Mouse (Mus musculus): ENCODE data around the gene Fam149a.

Gene Fam149a

DNA sequence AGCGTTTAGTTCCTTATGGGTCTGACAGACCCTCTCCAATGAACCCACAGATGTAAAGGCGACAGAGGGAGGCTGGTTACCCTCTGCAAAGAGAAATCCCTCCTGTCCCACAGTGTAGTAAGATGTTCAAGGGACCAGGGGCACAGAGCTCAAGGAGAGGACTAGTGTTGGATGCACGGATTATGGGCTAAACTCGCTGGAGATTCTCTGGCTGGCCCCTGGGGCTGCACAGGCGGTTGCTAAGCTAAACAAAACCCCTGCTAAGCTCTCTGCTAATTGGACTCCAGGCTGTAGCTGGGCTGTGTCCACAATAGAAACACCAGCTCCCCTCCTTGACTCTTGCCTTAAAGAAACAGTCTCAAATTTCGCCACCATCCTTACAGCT lies at the start of gene Fam149a:
Fam149a (minus strand) TSS at position 329 of the 385 bp plus-strand sequence.
- DNase-seq (ENCODE audit: low spot score): no peak

DNA sequence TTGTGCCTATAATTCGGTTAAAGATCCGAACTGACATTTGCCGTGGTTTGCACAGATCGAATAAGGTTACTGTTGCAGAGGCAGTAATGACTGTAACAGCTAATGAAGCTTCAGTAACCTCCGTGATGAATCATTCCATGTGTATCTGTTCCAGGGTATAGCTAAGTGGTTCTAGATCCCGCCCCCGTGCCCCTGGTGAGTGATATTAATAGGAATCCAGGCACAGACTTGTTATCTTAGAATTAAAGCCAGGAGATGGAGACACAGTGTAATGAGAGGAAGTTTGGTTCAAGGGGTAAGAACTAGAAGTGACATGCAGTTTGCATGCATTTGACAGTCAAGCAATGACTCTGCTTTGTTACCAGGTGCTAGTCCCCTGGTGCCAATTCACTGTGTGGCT lies 38.1 kb upstream of the Fam149a start:
- no peak for DNase-seq (ENCODE audit: low spot score)

DNA sequence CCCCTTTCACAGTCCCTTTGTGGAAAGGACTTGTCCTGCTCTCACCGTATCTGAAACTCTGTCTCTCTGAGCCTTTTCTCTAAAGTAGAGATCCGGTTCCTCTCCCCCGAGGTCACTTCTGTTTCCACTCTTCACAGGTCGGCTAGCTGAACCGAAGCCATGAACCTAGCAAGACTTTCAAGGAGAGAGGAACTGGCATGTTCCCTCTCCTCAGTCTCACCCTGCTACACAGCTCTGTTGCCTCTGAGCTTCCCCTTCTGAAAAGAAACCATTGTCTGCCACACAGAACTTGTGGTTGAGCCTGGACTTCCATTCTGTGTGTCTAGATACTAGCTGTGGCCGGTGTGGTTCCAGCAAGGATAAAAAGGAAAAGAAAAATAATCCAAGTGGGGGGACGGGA lies 32.9 kb upstream of the Fam149a start:
- DNase-seq (ENCODE audit: low spot score): no peak

GRCm38 (mm10) chr8:45410882-45411281 lies 28.8 kb upstream of the Fam149a start, which contains the start of gene Tlr3:
Tlr3 (minus strand) TSS chr8:45411080.
- no peak for DNase-seq (ENCODE audit: low spot score)

GRCm38 (mm10) chr8:45410146-45410880 lies 28.2 kb upstream of the Fam149a start:
- DNase-seq (ENCODE audit: low spot score): peak; percentile 78

- peak; percentile 17 for DNase-seq (ENCODE audit: low spot score)
Measured at GRCm38 (mm10) chr8:45409702-45410101, 27.6 kb upstream of the Fam149a start.

DNA sequence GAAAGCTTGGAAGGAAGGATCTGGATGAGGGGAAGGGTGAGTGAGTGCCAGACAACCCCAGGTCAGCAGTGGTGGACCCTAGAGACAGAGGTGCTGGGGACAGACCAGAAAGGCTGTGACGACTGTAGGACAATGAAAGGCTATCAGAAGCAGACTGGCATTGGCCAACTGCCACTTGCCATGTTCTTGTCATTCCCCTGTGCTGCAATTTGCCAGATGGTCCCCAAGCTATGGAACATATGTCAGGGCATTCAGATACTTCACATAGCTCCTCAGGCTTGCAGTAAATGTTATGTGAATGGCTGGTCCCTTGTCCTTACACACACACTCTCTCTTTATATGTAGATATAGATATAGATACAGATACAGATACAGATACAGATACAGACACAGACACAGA lies 1.2 kb upstream of the Fam149a start:
- no peak for DNase-seq (ENCODE audit: low spot score)

DNA sequence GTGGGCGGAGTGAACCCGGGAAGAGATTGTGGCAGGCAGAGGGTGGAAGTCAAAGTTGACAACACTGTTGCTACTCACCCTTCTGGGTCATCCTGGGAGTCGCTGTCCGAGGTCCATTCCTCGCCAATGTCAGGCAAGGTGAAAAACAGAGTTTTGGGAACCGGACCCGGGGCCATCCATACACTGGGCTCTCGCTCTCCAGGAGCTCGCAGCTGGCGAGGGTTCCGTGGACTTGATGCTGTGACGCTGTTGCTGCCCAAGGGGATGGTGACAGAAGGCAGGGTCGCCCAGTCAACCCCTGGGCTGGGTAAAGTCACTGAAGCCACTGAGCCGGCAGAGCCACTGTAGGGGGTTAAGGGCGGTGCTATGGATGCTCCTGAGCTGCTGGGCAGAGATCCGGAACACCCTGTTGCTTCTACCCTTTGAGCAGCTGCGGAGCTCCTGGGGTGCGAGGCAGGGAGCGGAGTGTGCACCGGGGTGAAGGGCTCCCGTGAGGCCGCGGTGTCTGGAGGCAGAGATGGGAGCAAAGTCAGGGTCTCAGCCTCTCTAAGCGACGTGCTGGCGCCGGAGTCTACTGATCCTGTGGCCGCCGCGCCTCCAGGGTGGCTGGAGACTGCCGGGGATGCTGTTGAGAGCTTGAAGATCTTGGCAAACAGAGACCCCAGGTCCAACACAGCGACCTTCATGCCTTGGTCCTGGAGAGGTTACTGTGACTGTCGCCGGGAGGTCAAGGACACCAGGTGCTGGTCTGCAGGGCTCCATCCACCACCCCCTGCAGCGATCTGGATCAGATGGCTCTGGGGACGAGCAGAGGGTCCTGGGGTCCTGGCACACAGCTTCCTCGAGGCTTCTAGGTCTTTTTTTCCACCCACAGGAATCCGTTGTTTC lies 772 bp downstream of the Fam149a start:
- DNase-seq (ENCODE audit: low spot score): no peak

- no peak for DNase-seq (ENCODE audit: low spot score)
Measured at GRCm38 (mm10) chr8:45380598-45380997, 1.5 kb downstream of the Fam149a start.

GRCm38 (mm10) chr8:45374071-45374470 lies 8.0 kb downstream of the Fam149a start:
- DNase-seq (ENCODE audit: low spot score): no peak

GRCm38 (mm10) chr8:45367154-45367553 lies 14.9 kb downstream of the Fam149a start:
- no peak for DNase-seq (ENCODE audit: low spot score)

GRCm38 (mm10) chr8:45363220-45363619 lies 18.9 kb downstream of the Fam149a start:
- no peak for DNase-seq (ENCODE audit: low spot score)

- peak; percentile 30 for DNase-seq (ENCODE audit: low spot score)
Measured at GRCm38 (mm10) chr8:45362323-45362722, 19.8 kb downstream of the Fam149a start.

GRCm38 (mm10) chr8:45359091-45359605 lies 22.9 kb downstream of the Fam149a start:
- DNase-seq (ENCODE audit: low spot score): peak; percentile 13

DNA sequence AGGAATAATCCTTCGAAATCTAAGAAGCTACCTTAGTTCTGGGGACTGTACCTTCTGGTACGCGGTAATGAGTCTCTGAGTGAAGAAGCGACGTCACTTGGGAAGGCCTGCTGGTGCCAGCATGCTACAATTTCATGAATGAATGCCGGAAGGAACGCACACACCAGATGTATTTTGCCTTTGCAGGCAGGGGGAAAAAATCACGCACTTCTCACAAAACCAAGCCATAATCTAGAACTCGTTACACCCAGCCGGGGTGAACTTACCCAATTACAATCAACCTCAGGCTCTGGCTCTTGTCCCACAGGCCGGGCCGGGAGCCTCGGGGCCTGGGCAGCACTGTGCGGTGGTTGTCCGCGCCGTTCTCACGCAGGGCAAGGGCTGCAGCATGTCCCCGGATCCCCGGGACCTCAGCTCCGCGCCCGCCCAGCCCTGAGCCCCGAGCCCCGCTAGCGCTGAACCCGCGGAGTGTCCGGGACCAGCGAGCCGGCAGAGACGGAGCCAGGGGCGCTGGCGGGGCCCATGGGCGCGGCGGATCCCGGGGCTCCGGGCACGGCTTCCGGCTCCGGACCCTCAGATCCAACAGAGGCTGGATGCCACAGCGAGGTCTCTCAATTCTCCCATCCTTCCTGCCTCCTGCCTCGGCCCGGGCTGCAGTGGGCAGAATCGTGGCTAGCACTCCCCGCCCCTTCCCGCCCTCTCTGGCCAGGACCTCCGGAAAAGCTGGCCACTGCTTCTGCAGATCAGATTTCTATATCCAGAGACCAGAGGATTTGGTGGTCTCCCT lies 23.8 kb downstream of the Fam149a start:
- DNase-seq (ENCODE audit: low spot score): peak; percentile 48

GRCm38 (mm10) chr8:45355809-45356208 lies 26.3 kb downstream of the Fam149a start:
- no peak for DNase-seq (ENCODE audit: low spot score)

DNA sequence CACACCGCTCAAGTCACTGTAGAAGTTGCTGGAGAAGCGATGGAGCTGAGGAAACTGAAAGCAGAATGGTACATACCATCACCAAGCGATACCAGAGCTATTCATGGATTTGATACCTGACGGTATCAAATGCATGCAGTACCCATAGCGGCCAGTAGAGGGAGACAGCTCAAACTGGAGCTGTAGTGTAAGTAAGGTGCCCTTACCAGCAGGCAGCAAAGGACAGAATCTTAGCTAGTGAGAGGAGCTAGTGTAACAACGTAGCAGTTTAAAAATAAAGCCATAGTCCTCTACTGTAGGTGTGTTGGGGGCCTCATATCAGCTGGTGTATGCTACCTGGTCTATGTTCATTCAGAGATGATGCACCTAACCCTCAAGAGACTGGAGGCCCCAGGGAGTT lies 37.1 kb downstream of the Fam149a start:
- peak; percentile 70 for DNase-seq (ENCODE audit: low spot score)

GRCm38 (mm10) chr8:45344298-45344697 lies 37.8 kb downstream of the Fam149a start:
- no peak for DNase-seq (ENCODE audit: low spot score)

GRCm38 (mm10) chr8:45341630-45342628 lies 40.2 kb downstream of the Fam149a start:
- no peak for DNase-seq (ENCODE audit: low spot score)

DNA sequence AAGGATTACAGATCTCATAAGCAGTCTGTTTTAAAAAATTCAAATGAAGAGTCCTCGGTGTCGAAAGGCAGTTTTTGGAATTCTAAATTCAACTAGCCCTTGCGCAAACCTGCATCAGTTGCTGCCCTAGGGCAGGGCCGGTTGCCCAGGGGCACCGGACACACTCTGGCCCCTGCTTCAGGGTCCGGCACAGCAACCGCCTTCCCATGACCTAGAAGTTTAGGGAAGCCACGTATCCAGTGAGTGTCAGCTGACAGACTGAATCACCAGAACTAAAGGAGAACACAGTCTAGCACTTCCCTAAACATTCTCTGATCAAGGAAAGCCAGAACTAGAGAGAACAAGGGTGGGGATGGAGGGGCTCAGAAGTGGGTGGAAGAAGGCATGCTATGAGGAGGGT lies 48.6 kb downstream of the Fam149a start:
- DNase-seq (ENCODE audit: low spot score): peak; percentile 45

Data from adipocyte (in vitro differentiated cells).